Mouse (Mus musculus): Measurements from ENCODE around the gene Ccdc12. TPM values are rescaled to one million over a fixed set of nuclear protein-coding genes. Genes with fewer than 3 reads are reported as not detected.

Gene Ccdc12
- polyA plus RNA-seq, 1 experiment from 2014 or later = 130 TPM

- ATAC-seq (replicated peaks; ENCODE audit: insufficient number of reproducible peaks, insufficient read depth, low FRiP score, low read depth) = peak; percentile 45
- H3K4me1 ChIP-seq (replicated peaks) = peaks cover 25% of the 10 kb centered on the region
Observed at GRCm38 (mm10) chr9:110743456-110744323, 87.4 kb downstream of the Ccdc12 start.

GRCm38 (mm10) chr9:110745752-110746151 lies 89.4 kb downstream of the Ccdc12 start:
- Histone ChIP-seq H3K9ac (no peak overlapping the region), H3K4me2 (no peak overlapping the region), H3K36me3 (no peaks in the 10 kb centered on the region), H3K4me3 (no peak overlapping the region), H3K4me1 (replicated peaks) (peaks cover 37% of the 10 kb centered on the region), H3K27ac (no peak overlapping the region), H3K9me3 (replicated peaks) (no peaks in the 10 kb centered on the region), H3K27me3 (peaks cover 16% of the 10 kb centered on the region; the same call in 1 of the 2 replicates)
- 43% methylated on average over 5 of the region's 5 CpGs for WGBS
- ATAC-seq (replicated peaks; ENCODE audit: insufficient number of reproducible peaks, insufficient read depth, low FRiP score, low read depth) = no peak

More at GRCm38 (mm10) chr9:110743456-110744323, 87.4 kb downstream of the Ccdc12 start:
- Histone ChIP-seq H3K36me3 (no peaks in the 10 kb centered on the region; the same call in 1 of the 2 replicates), H3K9me3 (replicated peaks) (no peaks in the 10 kb centered on the region), H3K4me2 (peak overlapping the region; percentile 94), H3K4me3 (peak overlapping the region; percentile 80), H3K27ac (peak overlapping the region; percentile 82), H3K9ac (peak overlapping the region; percentile 77), H3K27me3 (peaks cover 21% of the 10 kb centered on the region; the same call in 1 of the 2 replicates)
- WGBS = 4% methylated on average over 51 of the region's 63 CpGs

- 46% methylated on average over 5 of the region's 5 CpGs for WGBS
- no peak overlapping the region for H3K4me2 ChIP-seq
- H3K27ac ChIP-seq = no peak overlapping the region
- H3K9me3 ChIP-seq (replicated peaks) = no peaks in the 10 kb centered on the region
- peaks cover 42% of the 10 kb centered on the region for H3K4me1 ChIP-seq (replicated peaks)
- no peak for ATAC-seq (replicated peaks; ENCODE audit: insufficient number of reproducible peaks, insufficient read depth, low FRiP score, low read depth)
- peaks cover 14% of the 10 kb centered on the region; the same call in 1 of the 2 replicates for H3K27me3 ChIP-seq
- H3K4me3 ChIP-seq = no peak overlapping the region
- no peaks in the 10 kb centered on the region for H3K36me3 ChIP-seq
- H3K9ac ChIP-seq = no peak overlapping the region
Observed at GRCm38 (mm10) chr9:110746238-110746637, 89.9 kb downstream of the Ccdc12 start.

GRCm38 (mm10) chr9:110746961-110747360 lies 90.7 kb downstream of the Ccdc12 start, which contains the start of gene Pth1r:
Gene Pth1r, minus strand, starts transcription at chr9:110747145.
- no peak within 1 kb of the TSS for H3K4me2 ChIP-seq
- 72% methylated on average over 7 of the region's 7 CpGs for WGBS

GRCm38 (mm10) chr9:110748451-110748850 lies 92.1 kb downstream of the Ccdc12 start:
- WGBS = 62% methylated on average over 2 of the region's 2 CpGs
- Histone ChIP-seq H3K27me3 (peaks cover 14% of the 10 kb centered on the region; the same call in 1 of the 2 replicates), H3K4me1 (replicated peaks) (peaks cover 46% of the 10 kb centered on the region)

More at GRCm38 (mm10) chr9:110746961-110747360, 90.7 kb downstream of the Ccdc12 start, which contains the start of gene Pth1r:
- no peak for ATAC-seq (replicated peaks; ENCODE audit: insufficient number of reproducible peaks, insufficient read depth, low FRiP score, low read depth)
- H3K36me3 ChIP-seq = no peaks in the 10 kb centered on the region
- H3K9ac ChIP-seq = no peak within 1 kb of the TSS
- peaks cover 14% of the 10 kb centered on the region; the same call in 1 of the 2 replicates for H3K27me3 ChIP-seq
- no peak within 1 kb of the TSS for H3K27ac ChIP-seq
- H3K9me3 ChIP-seq (replicated peaks) = no peaks in the 10 kb centered on the region
- H3K4me1 ChIP-seq (replicated peaks) = peaks cover 45% of the 10 kb centered on the region
- H3K4me3 ChIP-seq = no peak within 1 kb of the TSS

GRCm38 (mm10) chr9:110750404-110751187 lies 94.3 kb downstream of the Ccdc12 start:
- peak overlapping the region; percentile 84 for H3K27ac ChIP-seq
- H3K4me1 ChIP-seq (replicated peaks) = peaks cover 44% of the 10 kb centered on the region
- H3K4me2 ChIP-seq = peak overlapping the region; percentile 46
- H3K36me3 ChIP-seq = no peaks in the 10 kb centered on the region
- no peaks in the 10 kb centered on the region for H3K27me3 ChIP-seq
- H3K9ac ChIP-seq = 0 out of 2 replicates have a peak overlapping the region, but pooled peaks have one; percentile 30
- 9% methylated on average over 14 of the region's 14 CpGs for WGBS
- ATAC-seq (replicated peaks; ENCODE audit: insufficient number of reproducible peaks, insufficient read depth, low FRiP score, low read depth) = peak; percentile 71
- no peaks in the 10 kb centered on the region for H3K9me3 ChIP-seq (replicated peaks)
- no peak overlapping the region for H3K4me3 ChIP-seq

More at GRCm38 (mm10) chr9:110748451-110748850, 92.1 kb downstream of the Ccdc12 start:
- Histone ChIP-seq H3K36me3 (no peaks in the 10 kb centered on the region), H3K4me2 (no peak overlapping the region), H3K9ac (no peak overlapping the region), H3K9me3 (replicated peaks) (no peaks in the 10 kb centered on the region), H3K27ac (no peak overlapping the region), H3K4me3 (no peak overlapping the region)
- ATAC-seq (replicated peaks; ENCODE audit: insufficient number of reproducible peaks, insufficient read depth, low FRiP score, low read depth) = no peak

- H3K4me2 ChIP-seq = peak overlapping the region; percentile 46
- no peak overlapping the region for H3K9ac ChIP-seq
- peak overlapping the region; percentile 84 for H3K27ac ChIP-seq
- no peak overlapping the region for H3K4me3 ChIP-seq
- no peaks in the 10 kb centered on the region for H3K27me3 ChIP-seq
- H3K36me3 ChIP-seq = no peaks in the 10 kb centered on the region
- WGBS = 55% methylated on average over 5 of the region's 5 CpGs
- no peak for ATAC-seq (replicated peaks; ENCODE audit: insufficient number of reproducible peaks, insufficient read depth, low FRiP score, low read depth)
- H3K4me1 ChIP-seq (replicated peaks) = peaks cover 37% of the 10 kb centered on the region
- H3K9me3 ChIP-seq (replicated peaks) = no peaks in the 10 kb centered on the region
Observed at GRCm38 (mm10) chr9:110751412-110751811, 95.1 kb downstream of the Ccdc12 start.

- Histone ChIP-seq H3K4me2 (no peak overlapping the region), H3K36me3 (no peaks in the 10 kb centered on the region), H3K4me1 (replicated peaks) (peaks cover 38% of the 10 kb centered on the region), H3K9me3 (replicated peaks) (no peaks in the 10 kb centered on the region), H3K27ac (no peak overlapping the region), H3K4me3 (no peak overlapping the region), H3K27me3 (no peaks in the 10 kb centered on the region), H3K9ac (no peak overlapping the region)
- WGBS = 79% methylated on average over 4 of the region's 4 CpGs
- no peak for ATAC-seq (replicated peaks; ENCODE audit: insufficient number of reproducible peaks, insufficient read depth, low FRiP score, low read depth)
Observed at GRCm38 (mm10) chr9:110752917-110753435, 96.7 kb downstream of the Ccdc12 start.

GRCm38 (mm10) chr9:110753773-110754172 lies 97.5 kb downstream of the Ccdc12 start:
- Histone ChIP-seq H3K9me3 (replicated peaks) (no peaks in the 10 kb centered on the region), H3K27ac (no peak overlapping the region), H3K4me2 (no peak overlapping the region), H3K4me3 (no peak overlapping the region), H3K27me3 (no peaks in the 10 kb centered on the region), H3K36me3 (no peaks in the 10 kb centered on the region), H3K4me1 (replicated peaks) (peaks cover 44% of the 10 kb centered on the region), H3K9ac (no peak overlapping the region)
- ATAC-seq (replicated peaks; ENCODE audit: insufficient number of reproducible peaks, insufficient read depth, low FRiP score, low read depth) = no peak
- 66% methylated on average over 4 of the region's 4 CpGs for WGBS

- Histone ChIP-seq H3K27ac (no peak overlapping the region), H3K9me3 (replicated peaks) (no peaks in the 10 kb centered on the region), H3K4me1 (replicated peaks) (peaks cover 35% of the 10 kb centered on the region), H3K27me3 (no peaks in the 10 kb centered on the region), H3K4me2 (no peak overlapping the region), H3K9ac (no peak overlapping the region), H3K36me3 (no peaks in the 10 kb centered on the region), H3K4me3 (no peak overlapping the region)
- no peak for ATAC-seq (replicated peaks; ENCODE audit: insufficient number of reproducible peaks, insufficient read depth, low FRiP score, low read depth)
- WGBS = 76% methylated on average over 5 of the region's 5 CpGs
Observed at GRCm38 (mm10) chr9:110757816-110758215, 101.5 kb downstream of the Ccdc12 start.

- Histone ChIP-seq H3K4me2 (no peak overlapping the region), H3K9ac (no peak overlapping the region), H3K4me3 (no peak overlapping the region), H3K27me3 (no peaks in the 10 kb centered on the region), H3K4me1 (replicated peaks) (peaks cover 32% of the 10 kb centered on the region), H3K27ac (no peak overlapping the region; the same call in 1 of the 2 replicates), H3K36me3 (no peaks in the 10 kb centered on the region), H3K9me3 (replicated peaks) (no peaks in the 10 kb centered on the region)
- 58% methylated on average over 8 of the region's 8 CpGs for WGBS
- no peak for ATAC-seq (replicated peaks; ENCODE audit: insufficient number of reproducible peaks, insufficient read depth, low FRiP score, low read depth)
Observed at GRCm38 (mm10) chr9:110758605-110759004, 102.3 kb downstream of the Ccdc12 start.

All from heart, embryonic 15.5 days (tissue).